ENCODE assay signal across 14 mouse cellular contexts in the genomic region with DNA sequence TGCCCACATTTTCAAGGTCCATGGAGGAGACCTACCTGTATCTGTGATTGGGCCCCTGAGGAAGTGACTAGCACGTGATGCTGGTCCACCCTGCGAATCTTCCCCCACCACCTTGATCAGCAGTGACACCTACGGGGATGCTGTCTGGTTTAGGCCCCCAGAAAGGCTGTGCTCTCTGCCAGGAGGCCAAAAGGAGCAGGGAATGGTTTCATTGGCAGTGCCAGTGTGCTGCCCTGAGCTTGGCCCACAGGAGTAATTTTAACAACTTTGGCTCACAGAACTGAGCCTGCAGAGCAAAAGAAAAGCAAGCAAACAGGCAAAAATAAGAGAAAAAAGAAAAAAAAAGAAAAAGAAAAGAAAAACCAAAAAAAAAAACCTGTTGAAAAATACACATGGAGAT.
"Had no signal": no experiment of that assay in that cellular context is flagged by ENCODE, and none has a peak within 500 bp of the region (broad histone marks: within the 10 kb centered on the region; RNA-seq: fewer than 3 reads in every experiment).

No protein-coding gene starts in this region.

- DNase-seq: kidney, adult 2 months; kidney, postnatal 14 days; layer of hippocampus, postnatal 36 days; left cerebral cortex, postnatal 4 days; lung, adult 18-20 months; right cerebral cortex, postnatal 4 days; thymus, adult 2 months; thymus, postnatal 25 days had no signal

- H3K9ac ChIP-seq: kidney, embryonic 15.5 days; limb, embryonic 13.5 days; liver, embryonic 14.5 days; midbrain, embryonic 15.5 days; neural tube, embryonic 12.5 days; stomach, embryonic 15.5 days had no signal

- ATAC-seq: midbrain, embryonic 15.5 days had no signal

- H3K4me2 ChIP-seq: kidney, embryonic 15.5 days; midbrain, embryonic 15.5 days; neural tube, embryonic 12.5 days; stomach, embryonic 15.5 days had no signal

- H3K4me1 ChIP-seq: neural tube, embryonic 12.5 days; stomach, embryonic 15.5 days had no signal

- H3K27ac ChIP-seq: kidney, embryonic 15.5 days; limb, embryonic 13.5 days; liver, embryonic 14.5 days; midbrain, embryonic 15.5 days; neural tube, embryonic 12.5 days; stomach, embryonic 15.5 days had no signal

- H3K4me3 ChIP-seq: kidney, embryonic 15.5 days; limb, embryonic 13.5 days; midbrain, embryonic 15.5 days; neural tube, embryonic 12.5 days; stomach, embryonic 15.5 days had no signal

- H3K27me3 ChIP-seq: kidney, embryonic 15.5 days; limb, embryonic 13.5 days; midbrain, embryonic 15.5 days; neural tube, embryonic 12.5 days; stomach, embryonic 15.5 days had no signal

- H3K9me3 ChIP-seq: kidney, embryonic 15.5 days; limb, embryonic 13.5 days; midbrain, embryonic 15.5 days; neural tube, embryonic 12.5 days; stomach, embryonic 15.5 days had no signal
